Mouse (Mus musculus): ENCODE measurements at regions not wholly inside any gene's neighbourhood (a gene's known extent, or its start where the extent isn't known, plus 50 kb on each side); places are given as distances from the start of the nearest gene placed in this dataset.
A peak's percentile ranks its signal among the peaks of the same experiment; 100 is the strongest.

- TF ChIP-seq CTCF (conservative IDR thresholded peaks at IDR 0.05) = no peak
- no peak for DNase-seq (ENCODE audit: low spot score in 2 of 2)
- H3K27ac ChIP-seq = no peak overlapping the region
- H3K4me3 ChIP-seq = no peak overlapping the region
These were observed 80.3 kb upstream of the Igsf21 start for GRCm38 (mm10) chr4:140326706-140327440.

DNA sequence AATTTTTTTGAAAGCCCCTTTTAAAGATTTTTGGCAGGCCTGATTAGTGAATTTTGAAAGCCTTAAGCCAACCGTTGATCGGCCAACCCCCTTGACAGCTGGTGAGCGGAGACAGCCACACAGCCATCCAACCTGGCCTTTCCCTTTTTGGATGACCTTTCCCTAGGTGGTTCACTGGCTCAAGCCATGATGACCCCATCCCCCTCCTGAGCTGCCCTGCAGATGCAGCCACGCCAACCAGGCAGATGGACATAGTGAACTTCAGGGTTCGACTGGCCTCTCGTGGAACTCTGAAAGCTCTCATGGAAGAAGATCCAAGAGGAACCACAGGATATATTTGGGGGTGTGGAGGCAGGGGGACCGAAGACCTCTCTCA, 79.1 kb upstream of the Igsf21 start:
- Histone ChIP-seq H3K4me3 (no peak overlapping the region), H3K27ac (no peak overlapping the region)
- TF ChIP-seq CTCF (conservative IDR thresholded peaks at IDR 0.05) = no peak
- no peak for DNase-seq (ENCODE audit: low spot score in 2 of 2)

DNA sequence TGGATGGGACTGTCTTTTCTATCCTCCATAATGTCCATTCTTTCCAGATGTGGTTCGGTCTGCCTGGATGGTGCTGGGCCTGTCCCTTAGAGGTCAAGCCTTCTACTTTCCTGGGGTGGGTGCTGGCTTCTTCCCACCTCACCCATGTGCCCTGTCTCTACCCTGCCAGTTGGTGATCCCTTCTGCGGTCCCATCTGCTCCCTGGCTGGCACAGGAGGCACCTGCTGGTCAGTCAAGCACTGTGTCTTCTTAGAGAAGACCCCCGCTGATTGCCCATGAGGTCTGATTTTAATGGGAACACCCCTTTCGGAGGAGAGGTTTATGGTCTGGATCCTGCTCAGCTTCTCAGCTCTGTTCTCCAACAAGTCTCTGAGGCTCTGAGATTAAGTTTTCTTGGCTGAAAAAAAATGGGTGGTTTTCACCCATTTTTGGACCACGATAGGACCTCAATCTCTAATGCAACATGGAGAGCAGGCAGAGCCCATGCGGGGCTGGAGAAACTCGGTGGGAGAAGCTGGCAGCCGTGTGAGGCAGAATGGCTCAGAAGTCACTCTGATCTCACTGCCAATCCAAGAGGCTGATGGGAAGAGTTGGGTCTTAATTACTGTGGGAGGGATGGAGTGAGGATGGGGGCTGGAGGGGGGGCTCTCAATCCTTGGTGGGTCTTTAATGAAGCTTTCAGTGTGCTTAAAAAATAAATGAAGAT, 78.5 kb upstream of the Igsf21 start:
- DNase-seq (ENCODE audit: low spot score in 2 of 2) = no peak
- TF ChIP-seq CTCF (conservative IDR thresholded peaks at IDR 0.05) = no peak
- H3K4me3 ChIP-seq = no peak overlapping the region
- no peak overlapping the region for H3K27ac ChIP-seq

- TF ChIP-seq CTCF (conservative IDR thresholded peaks at IDR 0.05) = no peak
- no peak overlapping the region for H3K4me3 ChIP-seq
- DNase-seq (ENCODE audit: low spot score in 2 of 2) = no peak
- no peak overlapping the region for H3K27ac ChIP-seq
These were observed 73.7 kb upstream of the Igsf21 start for GRCm38 (mm10) chr4:140320120-140320921.

DNA sequence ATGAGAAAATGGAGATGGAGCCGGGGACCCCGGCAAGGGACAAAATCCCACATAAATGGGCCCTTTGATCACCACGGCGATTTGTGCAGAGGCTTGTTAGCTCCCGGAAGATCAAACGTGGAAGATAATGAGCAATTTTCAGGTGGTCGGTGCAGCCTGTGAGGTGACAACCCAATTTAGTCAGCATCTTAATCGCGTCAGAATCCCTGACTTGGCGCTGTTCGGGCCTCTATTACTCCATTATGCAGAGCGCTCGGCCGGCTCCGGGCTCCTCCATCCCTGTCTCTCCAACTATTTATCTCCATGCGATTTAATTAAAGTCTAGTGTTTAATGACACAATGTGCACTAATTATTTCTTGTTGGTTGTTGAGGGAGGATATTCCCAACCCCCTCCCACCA, 66.1 kb upstream of the Igsf21 start:
- no peak for TF ChIP-seq CTCF (conservative IDR thresholded peaks at IDR 0.05)
- H3K4me3 ChIP-seq = no peak overlapping the region
- H3K27ac ChIP-seq = no peak overlapping the region
- no peak for DNase-seq (ENCODE audit: low spot score in 2 of 2)

DNA sequence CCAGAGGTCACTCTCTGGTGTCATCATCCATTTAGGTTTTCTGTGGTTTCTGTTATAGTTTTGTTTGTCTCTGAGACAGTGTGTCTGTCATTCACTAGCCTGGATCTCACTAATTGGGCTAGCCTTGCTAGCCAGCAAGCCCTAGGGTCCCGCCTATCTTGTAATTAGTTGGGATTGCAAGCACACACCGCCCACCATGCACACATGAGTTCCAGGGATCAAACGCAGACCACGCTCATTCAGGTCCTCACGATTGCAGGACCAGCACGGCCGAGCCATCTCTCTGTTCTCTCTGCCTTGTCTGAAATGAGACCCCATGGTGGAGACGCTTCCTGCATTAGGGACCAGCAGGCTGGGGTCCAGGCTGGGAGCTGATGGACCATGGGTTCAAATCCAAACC, 60.9 kb upstream of the Igsf21 start:
- DNase-seq (ENCODE audit: low spot score in 2 of 2) = no peak
- Histone ChIP-seq H3K4me3 (no peak overlapping the region), H3K27ac (no peak overlapping the region)
- no peak for TF ChIP-seq CTCF (conservative IDR thresholded peaks at IDR 0.05)

DNA sequence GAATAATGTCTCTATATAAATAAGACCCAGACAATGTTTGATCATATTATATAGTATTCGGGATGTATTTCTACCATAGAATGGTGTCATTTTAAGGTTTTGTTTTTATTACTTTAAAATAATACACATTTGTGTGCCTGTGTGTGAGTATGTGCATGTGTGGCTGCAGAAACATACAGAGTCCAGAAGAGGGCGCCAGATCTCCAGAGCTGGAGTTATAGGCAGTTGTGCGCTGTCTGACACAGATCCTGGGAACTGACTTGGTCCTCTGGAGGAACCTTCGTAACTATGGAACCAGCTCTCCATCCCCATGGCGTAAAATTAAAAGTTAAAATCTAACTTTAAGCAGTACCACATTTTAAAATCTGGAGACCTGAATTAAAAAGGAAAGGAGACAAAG, 58.4 kb upstream of the Igsf21 start:
- Histone ChIP-seq H3K4me3 (no peak overlapping the region), H3K27ac (no peak overlapping the region)
- no peak for DNase-seq (ENCODE audit: low spot score in 2 of 2)
- peak; percentile 43 for TF ChIP-seq CTCF (conservative IDR thresholded peaks at IDR 0.05)

- no peak for TF ChIP-seq CTCF (conservative IDR thresholded peaks at IDR 0.05)
- peak in 1 of 2 experiments; percentile 32 for DNase-seq (ENCODE audit: low spot score in 2 of 2)
- H3K27ac ChIP-seq = no peak overlapping the region
- no peak overlapping the region for H3K4me3 ChIP-seq
These were observed 55.1 kb upstream of the Igsf21 start for GRCm38 (mm10) chr4:140301661-140302060.

- no peak for TF ChIP-seq CTCF (conservative IDR thresholded peaks at IDR 0.05)
- peak; percentile 51 to 66 for DNase-seq (ENCODE audit: low spot score in 2 of 2)
- Histone ChIP-seq H3K4me3 (no peak overlapping the region), H3K27ac (no peak overlapping the region)
These were observed 51.5 kb upstream of the Igsf21 start for GRCm38 (mm10) chr4:140297912-140298620.
